33 mouse cellular contexts compared by ENCODE assay signal in the genomic region with DNA sequence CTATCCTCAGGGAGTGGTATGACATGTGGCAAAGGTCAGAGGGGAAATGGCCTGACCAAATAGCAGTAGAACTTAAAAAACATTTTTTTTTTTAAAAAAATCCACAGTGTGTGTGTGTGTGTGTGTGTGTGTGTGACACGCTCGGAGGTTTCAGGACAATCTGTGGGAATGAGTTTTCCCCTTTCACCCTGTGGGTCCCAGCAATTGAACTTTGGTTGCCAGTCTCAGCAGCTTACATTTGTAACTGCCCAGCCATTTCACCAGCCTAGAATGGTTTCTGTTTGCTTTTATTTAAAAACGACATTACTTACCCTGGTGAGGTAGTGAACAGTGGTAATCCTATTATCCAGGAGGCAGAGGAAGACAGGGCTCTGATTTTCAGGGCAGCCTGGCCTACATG. TPM values are rescaled to one million over a fixed set of nuclear protein-coding genes. Genes with fewer than 3 reads are reported as not detected.
"Had no signal": no experiment of that assay in that cellular context is flagged by ENCODE, and none has a peak within 500 bp of the region (broad histone marks: within the 10 kb centered on the region; RNA-seq: fewer than 3 reads in every experiment).

No protein-coding gene starts in this region.

- H3K4me2 ChIP-seq: limb, embryonic 12.5 days; limb, embryonic 13.5 days; limb, embryonic 15.5 days; liver, embryonic 12.5 days; liver, embryonic 13.5 days; liver, embryonic 15.5 days; lung, embryonic 14.5 days; lung, embryonic 15.5 days; midbrain, embryonic 11.5 days; midbrain, embryonic 12.5 days; midbrain, embryonic 13.5 days; midbrain, embryonic 15.5 days; neural tube, embryonic 12.5 days had no signal

- H3K4me1 ChIP-seq: limb, embryonic 10.5 days; limb, embryonic 12.5 days; lung, embryonic 15.5 days; megakaryocyte, embryonic 14.5 days; midbrain, embryonic 13.5 days; midbrain, embryonic 15.5 days had no signal

- H3K27ac ChIP-seq: limb, embryonic 10.5 days; limb, embryonic 12.5 days; limb, embryonic 13.5 days; limb, embryonic 15.5 days; liver, embryonic 12.5 days; liver, embryonic 14.5 days; liver, embryonic 15.5 days; lung, embryonic 15.5 days; macrophage; midbrain, embryonic 10.5 days; midbrain, embryonic 12.5 days; midbrain, embryonic 13.5 days; midbrain, embryonic 15.5 days; neural tube, embryonic 12.5 days had no signal

- DNase-seq: left cerebral cortex, postnatal 4 days; liver; liver, embryonic 13.5 days; liver, postnatal 0 days; lung, adult 18-20 months; lung, adult 2 months; lung, embryonic 14.5 days; lung, postnatal 10 days; lung, postnatal 14 days; lung, postnatal 36 days; lung, postnatal 4 days; midbrain, embryonic 14.5 days had no signal

- H3K36me3 ChIP-seq: limb, embryonic 10.5 days; limb, embryonic 12.5 days; limb, embryonic 13.5 days; limb, embryonic 15.5 days; liver, embryonic 12.5 days; liver, embryonic 13.5 days; liver, embryonic 15.5 days; lung, embryonic 15.5 days; midbrain, embryonic 10.5 days; midbrain, embryonic 12.5 days; midbrain, embryonic 13.5 days; midbrain, embryonic 15.5 days; neural tube, embryonic 12.5 days had no signal

- H3K9ac ChIP-seq: limb, embryonic 12.5 days; limb, embryonic 13.5 days; limb, embryonic 15.5 days; liver, embryonic 12.5 days; liver, embryonic 13.5 days; liver, embryonic 14.5 days; liver, embryonic 15.5 days; liver, postnatal 0 days; lung, embryonic 14.5 days; lung, embryonic 15.5 days; midbrain, embryonic 12.5 days; midbrain, embryonic 13.5 days; midbrain, embryonic 15.5 days; neural tube, embryonic 12.5 days had no signal

- ATAC-seq: liver, embryonic 12.5 days; liver, postnatal 0 days; lung, postnatal 0 days; midbrain, embryonic 13.5 days; midbrain, embryonic 15.5 days; midbrain, embryonic 16.5 days had no signal

- H3K9me3 ChIP-seq: limb, embryonic 10.5 days; limb, embryonic 12.5 days; limb, embryonic 13.5 days; limb, embryonic 15.5 days; liver, embryonic 12.5 days; liver, embryonic 13.5 days; liver, embryonic 15.5 days; lung, embryonic 15.5 days; megakaryocyte, embryonic 14.5 days; midbrain, embryonic 10.5 days; midbrain, embryonic 12.5 days; midbrain, embryonic 13.5 days; midbrain, embryonic 15.5 days; neural tube, embryonic 12.5 days had no signal

- H3K4me3 ChIP-seq: limb, embryonic 10.5 days; limb, embryonic 12.5 days; limb, embryonic 13.5 days; limb, embryonic 15.5 days; liver, embryonic 12.5 days; liver, embryonic 13.5 days; liver, embryonic 15.5 days; lung, embryonic 15.5 days; megakaryocyte, embryonic 14.5 days; midbrain, embryonic 10.5 days; midbrain, embryonic 12.5 days; midbrain, embryonic 13.5 days; midbrain, embryonic 15.5 days; myocyte; neural tube, embryonic 12.5 days had no signal

- H3K27me3 ChIP-seq: limb, embryonic 12.5 days; limb, embryonic 13.5 days; limb, embryonic 15.5 days; liver, embryonic 15.5 days; lung, embryonic 15.5 days; midbrain, embryonic 12.5 days; midbrain, embryonic 13.5 days; midbrain, embryonic 15.5 days; neural tube, embryonic 12.5 days had no signal

RNA-seq across cellular contexts. Expression of a gene that starts 42.7 kb away (rescaled TPM):
- total RNA-seq: megakaryocyte, adult 5-6 weeks; monocyte, adult 5-6 weeks had no signal
- polyA plus RNA-seq: macrophage had no signal
